ENCODE assay signal across 18 mouse cellular contexts in the genomic region with DNA sequence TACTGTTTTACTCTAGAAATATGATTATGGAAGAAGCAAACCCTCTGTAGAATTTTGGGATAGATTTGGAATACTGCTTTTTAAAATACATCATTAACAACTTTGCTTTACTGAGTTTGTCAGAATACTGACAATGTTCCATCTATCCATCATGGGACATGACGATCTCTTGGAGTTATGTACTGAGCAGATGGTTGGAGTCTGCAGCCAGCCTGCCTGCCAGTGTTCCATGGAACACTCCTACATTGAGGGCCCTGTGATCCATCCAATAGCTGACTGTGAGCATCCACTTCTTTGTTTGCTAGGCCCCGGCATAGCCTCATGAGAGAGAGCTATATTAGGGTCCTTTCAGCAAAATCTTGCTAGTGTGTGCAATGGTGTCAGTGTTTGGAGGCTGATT.
DNase-seq lines count a peak whose midpoint lies in the region; ATAC-seq lines count a peak whose summit lies in the region.
"Had no signal": no experiment of that assay in that cellular context is flagged by ENCODE, and none has a peak within 500 bp of the region (broad histone marks: within the 10 kb centered on the region; RNA-seq: fewer than 3 reads in every experiment).

No protein-coding gene starts in this region.

- peak; percentile 85 for ATAC-seq in cerebellum, adult (ENCODE audit: insufficient number of reproducible peaks, low FRiP score, low TSS enrichment)
- ATAC-seq: hindbrain, postnatal 0 days; intestine, postnatal 0 days; midbrain, embryonic 15.5 days had no signal

- DNase-seq in cerebellum, adult 11 months = no peak
- DNase-seq in brain, embryonic 18.5 days (ENCODE audit: low read depth, low spot score) = peak; percentile 22
- DNase-seq in cerebellum, postnatal 14 days = peak; percentile 51 to 71
- peak; percentile 58 for DNase-seq in layer of hippocampus, adult 8-10 months (ENCODE audit: low spot score in 2 of 2)
- no peak for DNase-seq in heart, adult 18-20 months
- DNase-seq in left cerebral cortex, adult 11 months (ENCODE audit: low spot score) = no peak
- no peak for DNase-seq in adipocyte (ENCODE audit: low spot score)
- DNase-seq: adrenal gland, postnatal 10 days; gastrocnemius, postnatal 36 days; kidney, postnatal 14 days; liver, embryonic 13.5 days; lung, embryonic 14.5 days; lung, postnatal 36 days; thymus, adult 2 months had no signal

Comparison
In these comparisons a context has a peak if more than half of its experiments do, and no peak if none do; other contexts are left out.
1. DNase-seq: peak in brain, embryonic 18.5 days (single experiment), cerebellum, postnatal 14 days (2 of 2) and layer of hippocampus, adult 8-10 months (2 of 2); none in cerebellum, adult 11 months (single experiment), heart, adult 18-20 months (0 of 2), left cerebral cortex, adult 11 months (single experiment) and adipocyte (single experiment).